28 mouse cellular contexts compared by ENCODE assay signal in the genomic region with DNA sequence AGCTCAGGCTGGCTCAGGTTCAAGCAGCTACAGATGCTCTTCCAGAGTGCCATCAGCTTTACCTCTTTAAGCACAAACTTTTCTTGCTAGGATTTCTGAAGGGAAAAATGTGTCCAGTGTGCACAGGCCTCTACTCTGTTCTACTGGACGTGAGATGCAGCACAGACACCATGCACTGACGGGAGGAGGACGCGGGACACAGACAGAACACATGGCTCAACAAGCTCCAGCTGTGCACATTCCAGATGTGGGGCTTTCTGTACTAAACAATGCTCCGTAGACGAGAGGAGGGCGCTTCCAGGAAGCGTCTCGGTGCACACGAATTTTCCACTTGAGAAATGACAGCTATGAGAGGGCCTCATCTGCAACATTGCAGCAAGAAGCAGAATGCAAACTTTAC. TPM values are rescaled to one million over a fixed set of nuclear protein-coding genes. Genes with fewer than 3 reads are reported as not detected.
DNase-seq lines count a peak whose midpoint lies in the region; ATAC-seq and TF ChIP-seq lines count a peak whose summit lies in the region.
"Had no signal": no experiment of that assay in that cellular context is flagged by ENCODE, and none has a peak within 500 bp of the region (broad histone marks: within the 10 kb centered on the region; RNA-seq: fewer than 3 reads in every experiment).

No protein-coding gene starts in this region.

- TF ChIP-seq EP300 in stomach, postnatal 0 days (optimal IDR thresholded peaks at IDR 0.05): no peak

- TF ChIP-seq CTCF in stomach, postnatal 0 days (IDR thresholded peaks at IDR 0.05; ENCODE audit: low read depth): no peak
- no peak for TF ChIP-seq CTCF in layer of hippocampus, adult 2 months (conservative IDR thresholded peaks at IDR 0.05)

- no peak for DNase-seq in kidney, adult 9 months
- no peak for DNase-seq in stomach, postnatal 0 days (ENCODE audit: low spot score)
- no peak for DNase-seq in layer of hippocampus, adult 9-10 months (ENCODE audit: low spot score)
- no peak for DNase-seq in layer of hippocampus, adult 2 months (ENCODE audit: low spot score in 2 of 2)
- DNase-seq: adrenal gland, adult 2 months; adrenal gland, postnatal 10 days; adrenal gland, postnatal 25 days; cerebellum, adult 11 months; cerebellum, adult 18-20 months; cerebellum, adult 8-10 months; cerebellum, adult 9-11 months; cerebellum, postnatal 14 days; cerebellum, postnatal 36 days; embryo, embryonic 11 days had no signal

- no peak overlapping the region for H3K4me2 ChIP-seq in kidney, embryonic 15.5 days
- no peak overlapping the region for H3K4me2 ChIP-seq in stomach, embryonic 14.5 days (replicated peaks; ENCODE audit: low read depth, low read length)
- no peak overlapping the region for H3K4me2 ChIP-seq in stomach, postnatal 0 days (replicated peaks; ENCODE audit: low read depth)
- no peak overlapping the region for H3K4me2 ChIP-seq in intestine, embryonic 15.5 days (replicated peaks)
- no peak overlapping the region for H3K4me2 ChIP-seq in stomach, embryonic 15.5 days
- H3K4me2 ChIP-seq: embryonic facial prominence, embryonic 13.5 days; embryonic facial prominence, embryonic 15.5 days; forebrain, embryonic 12.5 days had no signal

- H3K9me3 ChIP-seq in kidney, embryonic 15.5 days (replicated peaks): no peaks in the 10 kb centered on the region
- no peaks in the 10 kb centered on the region for H3K9me3 ChIP-seq in stomach, embryonic 14.5 days (ENCODE audit: control insufficient read depth, low read depth, low read length)
- no peaks in the 10 kb centered on the region for H3K9me3 ChIP-seq in stomach, postnatal 0 days (ENCODE audit: control insufficient read depth, low read length)
- no peaks in the 10 kb centered on the region for H3K9me3 ChIP-seq in intestine, embryonic 15.5 days
- no peaks in the 10 kb centered on the region for H3K9me3 ChIP-seq in stomach, embryonic 15.5 days
- H3K9me3 ChIP-seq: embryonic facial prominence, embryonic 13.5 days; embryonic facial prominence, embryonic 15.5 days; forebrain, embryonic 10.5 days; forebrain, embryonic 12.5 days had no signal

- H3K9ac ChIP-seq in kidney, embryonic 15.5 days: no peak overlapping the region
- H3K9ac ChIP-seq in stomach, embryonic 14.5 days (replicated peaks; ENCODE audit: low read depth, low read length): no peak overlapping the region
- H3K9ac ChIP-seq in stomach, postnatal 0 days (ENCODE audit: low read length): no peak overlapping the region
- H3K9ac ChIP-seq in intestine, embryonic 15.5 days: no peak overlapping the region
- no peak overlapping the region for H3K9ac ChIP-seq in stomach, embryonic 15.5 days
- H3K9ac ChIP-seq: embryonic facial prominence, embryonic 13.5 days; embryonic facial prominence, embryonic 15.5 days; forebrain, embryonic 12.5 days had no signal

- peak overlapping the region; percentile 11; the same call in 1 of the 2 replicates for H3K27ac ChIP-seq in kidney, embryonic 15.5 days
- no peak overlapping the region; the same call in 1 of the 2 replicates for H3K27ac ChIP-seq in stomach, embryonic 14.5 days (ENCODE audit: low read length)
- H3K27ac ChIP-seq in stomach, postnatal 0 days (replicated peaks): no peak overlapping the region
- 0 out of 2 replicates have a peak overlapping the region, but pooled peaks have one; percentile 22 for H3K27ac ChIP-seq in intestine, embryonic 15.5 days
- peak overlapping the region; percentile 57; the same call in 1 of the 2 replicates for H3K27ac ChIP-seq in stomach, embryonic 15.5 days
- no peak overlapping the region for H3K27ac ChIP-seq in layer of hippocampus, adult 2 months
- H3K27ac ChIP-seq: embryonic facial prominence, embryonic 13.5 days; embryonic facial prominence, embryonic 15.5 days; forebrain, embryonic 10.5 days; forebrain, embryonic 12.5 days had no signal

- no peaks in the 10 kb centered on the region for H3K27me3 ChIP-seq in kidney, embryonic 15.5 days
- no peaks in the 10 kb centered on the region for H3K27me3 ChIP-seq in stomach, embryonic 14.5 days (ENCODE audit: control insufficient read depth, insufficient read depth, low read length)
- no peaks in the 10 kb centered on the region for H3K27me3 ChIP-seq in stomach, postnatal 0 days (ENCODE audit: control insufficient read depth, insufficient read depth, low read length)
- H3K27me3 ChIP-seq in intestine, embryonic 15.5 days (replicated peaks): no peaks in the 10 kb centered on the region
- H3K27me3 ChIP-seq in stomach, embryonic 15.5 days (replicated peaks): no peaks in the 10 kb centered on the region
- H3K27me3 ChIP-seq: embryonic facial prominence, embryonic 13.5 days; embryonic facial prominence, embryonic 15.5 days; forebrain, embryonic 12.5 days had no signal

- no peak overlapping the region for H3K4me3 ChIP-seq in kidney, embryonic 15.5 days (replicated peaks)
- H3K4me3 ChIP-seq in stomach, embryonic 14.5 days (ENCODE audit: low read depth, low read length): no peak overlapping the region
- no peak overlapping the region for H3K4me3 ChIP-seq in stomach, postnatal 0 days (ENCODE audit: low read depth, low read length)
- H3K4me3 ChIP-seq in intestine, embryonic 15.5 days (replicated peaks): no peak overlapping the region
- H3K4me3 ChIP-seq in stomach, embryonic 15.5 days (replicated peaks): no peak overlapping the region
- no peak overlapping the region for H3K4me3 ChIP-seq in layer of hippocampus, adult 2 months
- H3K4me3 ChIP-seq: embryonic facial prominence, embryonic 13.5 days; embryonic facial prominence, embryonic 15.5 days; erythroblast, embryonic 14.5 days; forebrain, embryonic 10.5 days; forebrain, embryonic 12.5 days had no signal

- 80% methylated on average over 10 of the region's 10 CpGs for WGBS in kidney, embryonic 15.5 days
- WGBS in stomach, embryonic 14.5 days: 72% methylated on average over 10 of the region's 10 CpGs
- 58% methylated on average over 10 of the region's 10 CpGs for WGBS in stomach, postnatal 0 days
- 60% methylated on average over 10 of the region's 10 CpGs for WGBS in intestine, embryonic 15.5 days
- WGBS in stomach, embryonic 15.5 days: 76% methylated on average over 10 of the region's 10 CpGs

- peaks cover 77% of the 10 kb centered on the region for H3K36me3 ChIP-seq in kidney, embryonic 15.5 days
- H3K36me3 ChIP-seq in stomach, embryonic 14.5 days (ENCODE audit: control insufficient read depth, insufficient read depth, low read length): peaks cover 69% of the 10 kb centered on the region
- peaks cover 34% of the 10 kb centered on the region for H3K36me3 ChIP-seq in stomach, postnatal 0 days (ENCODE audit: control insufficient read depth, insufficient read depth, low read length)
- H3K36me3 ChIP-seq in intestine, embryonic 15.5 days: peaks cover 15% of the 10 kb centered on the region
- H3K36me3 ChIP-seq in stomach, embryonic 15.5 days: peaks cover 54% of the 10 kb centered on the region

- H3K4me1 ChIP-seq in kidney, embryonic 15.5 days: peaks cover 13% of the 10 kb centered on the region
- H3K4me1 ChIP-seq in stomach, embryonic 14.5 days (ENCODE audit: control insufficient read depth, insufficient read depth, low read length): peaks cover 3% of the 10 kb centered on the region; the same call in 1 of the 2 replicates
- no peaks in the 10 kb centered on the region for H3K4me1 ChIP-seq in stomach, postnatal 0 days (replicated peaks; ENCODE audit: control insufficient read depth, insufficient read depth)
- peaks cover 4% of the 10 kb centered on the region; the same call in 1 of the 2 replicates for H3K4me1 ChIP-seq in intestine, embryonic 15.5 days (replicated peaks)
- peaks cover 3% of the 10 kb centered on the region for H3K4me1 ChIP-seq in stomach, embryonic 15.5 days

- ATAC-seq in kidney, embryonic 15.5 days (replicated peaks; ENCODE audit: low FRiP score): no peak
- ATAC-seq in stomach, embryonic 14.5 days (ENCODE audit: insufficient number of reproducible peaks, insufficient read depth, low FRiP score, low read depth): peak; percentile 58; the same call in 1 of the 2 replicates
- no peak; the same call in 1 of the 2 replicates for ATAC-seq in stomach, postnatal 0 days (ENCODE audit: low FRiP score, low TSS enrichment)
- peak; percentile 61; the same call in 1 of the 2 replicates for ATAC-seq in intestine, embryonic 15.5 days
- peak; percentile 56; the same call in 1 of the 2 replicates for ATAC-seq in stomach, embryonic 15.5 days (ENCODE audit: insufficient read depth, low FRiP score, low read depth)
- ATAC-seq: activated CD4-positive, CD25-positive, alpha-beta regulatory T cell, adult 4 months; forebrain, embryonic 14.5 days; forebrain, embryonic 16.5 days had no signal

RNA-seq across cellular contexts. Expression of a gene that starts 6.5 kb away (rescaled TPM):
- 88.9 and 90.3 TPM in 2 replicates for polyA plus RNA-seq in kidney, embryonic 15.5 days (2015; fragmentation: Nextera tagmentation; extraction: Ambion mirVana)
- polyA plus RNA-seq in stomach, embryonic 14.5 days (2014; fragmentation: Nextera tagmentation; extraction: Ambion mirVana): 92.3 and 95.5 TPM in 2 replicates
- 87.8 and 92.4 TPM in 2 replicates for polyA plus RNA-seq in stomach, postnatal 0 days (2015; fragmentation: Nextera tagmentation; extraction: Ambion mirVana)
- 116 and 124 TPM in 2 replicates for polyA plus RNA-seq in intestine, embryonic 15.5 days (2015; fragmentation: Nextera tagmentation; extraction: Ambion mirVana)
- polyA plus RNA-seq in stomach, embryonic 15.5 days (2015; fragmentation: Nextera tagmentation; extraction: Ambion mirVana): 104 TPM in 2 replicates
- total RNA-seq in layer of hippocampus, adult 2 months (2021): 10 to 100 TPM; 52.0 to 69.4 TPM

RNA-seq across cellular contexts. Expression of a gene that starts 39.7 kb away (rescaled TPM):
- 11.3 and 12.2 TPM in 2 replicates for polyA plus RNA-seq in kidney, embryonic 15.5 days (2015; fragmentation: Nextera tagmentation; extraction: Ambion mirVana)
- polyA plus RNA-seq in stomach, embryonic 14.5 days (2014; fragmentation: Nextera tagmentation; extraction: Ambion mirVana): 7.0 and 10.3 TPM in 2 replicates
- 9.2 and 9.4 TPM in 2 replicates for polyA plus RNA-seq in stomach, postnatal 0 days (2015; fragmentation: Nextera tagmentation; extraction: Ambion mirVana)
- 14.8 and 16.3 TPM in 2 replicates for polyA plus RNA-seq in intestine, embryonic 15.5 days (2015; fragmentation: Nextera tagmentation; extraction: Ambion mirVana)
- polyA plus RNA-seq in stomach, embryonic 15.5 days (2015; fragmentation: Nextera tagmentation; extraction: Ambion mirVana): 11.6 and 12.9 TPM in 2 replicates
- 1 to 10 TPM; 1.8 to 3.4 TPM for total RNA-seq in layer of hippocampus, adult 2 months (2021)

RNA-seq across cellular contexts. Expression of a gene that starts 39.8 kb away (rescaled TPM):
- polyA plus RNA-seq in kidney, embryonic 15.5 days (2015; fragmentation: Nextera tagmentation; extraction: Ambion mirVana): 8.7 and 10.0 TPM in 2 replicates
- 8.9 and 11.0 TPM in 2 replicates for polyA plus RNA-seq in stomach, embryonic 14.5 days (2014; fragmentation: Nextera tagmentation; extraction: Ambion mirVana)
- 3.5 and 3.6 TPM in 2 replicates for polyA plus RNA-seq in stomach, postnatal 0 days (2015; fragmentation: Nextera tagmentation; extraction: Ambion mirVana)
- 8.4 and 9.8 TPM in 2 replicates for polyA plus RNA-seq in intestine, embryonic 15.5 days (2015; fragmentation: Nextera tagmentation; extraction: Ambion mirVana)
- 7.5 and 7.8 TPM in 2 replicates for polyA plus RNA-seq in stomach, embryonic 15.5 days (2015; fragmentation: Nextera tagmentation; extraction: Ambion mirVana)
- 1 to 10 TPM; 3.7 to 4.3 TPM for total RNA-seq in layer of hippocampus, adult 2 months (2021)

RNA-seq across cellular contexts. Expression of a gene that starts 45.9 kb away (rescaled TPM):
- 8.7 and 8.8 TPM in 2 replicates for polyA plus RNA-seq in kidney, embryonic 15.5 days (2015; fragmentation: Nextera tagmentation; extraction: Ambion mirVana)
- polyA plus RNA-seq in stomach, embryonic 14.5 days (2014; fragmentation: Nextera tagmentation; extraction: Ambion mirVana): 3.8 and 3.9 TPM in 2 replicates
- polyA plus RNA-seq in stomach, postnatal 0 days (2015; fragmentation: Nextera tagmentation; extraction: Ambion mirVana): 5.6 and 5.9 TPM in 2 replicates
- 2.5 and 2.6 TPM in 2 replicates for polyA plus RNA-seq in intestine, embryonic 15.5 days (2015; fragmentation: Nextera tagmentation; extraction: Ambion mirVana)
- 2.8 and 3.7 TPM in 2 replicates for polyA plus RNA-seq in stomach, embryonic 15.5 days (2015; fragmentation: Nextera tagmentation; extraction: Ambion mirVana)
- 1 to 10 TPM; 8.9 to 9.1 TPM for total RNA-seq in layer of hippocampus, adult 2 months (2021)
- total RNA-seq: common myeloid progenitor, adult 5-6 weeks; MEL had no signal
- polyA plus RNA-seq: erythroblast, embryonic 14.5 days had no signal

Comparison
In these comparisons a context has a peak if more than half of its experiments do, and no peak if none do; other contexts are left out.
1. ATAC-seq: peak in stomach, embryonic 14.5 days (single experiment), intestine, embryonic 15.5 days (single experiment) and stomach, embryonic 15.5 days (single experiment); none in kidney, embryonic 15.5 days (single experiment) and stomach, postnatal 0 days (single experiment).
2. H3K27ac ChIP-seq: peak in kidney, embryonic 15.5 days (single experiment), intestine, embryonic 15.5 days (single experiment) and stomach, embryonic 15.5 days (single experiment); none in stomach, embryonic 14.5 days (single experiment), stomach, postnatal 0 days (single experiment) and layer of hippocampus, adult 2 months (single experiment).